ENCODE assay signal across 8 mouse cellular contexts in the genomic region with DNA sequence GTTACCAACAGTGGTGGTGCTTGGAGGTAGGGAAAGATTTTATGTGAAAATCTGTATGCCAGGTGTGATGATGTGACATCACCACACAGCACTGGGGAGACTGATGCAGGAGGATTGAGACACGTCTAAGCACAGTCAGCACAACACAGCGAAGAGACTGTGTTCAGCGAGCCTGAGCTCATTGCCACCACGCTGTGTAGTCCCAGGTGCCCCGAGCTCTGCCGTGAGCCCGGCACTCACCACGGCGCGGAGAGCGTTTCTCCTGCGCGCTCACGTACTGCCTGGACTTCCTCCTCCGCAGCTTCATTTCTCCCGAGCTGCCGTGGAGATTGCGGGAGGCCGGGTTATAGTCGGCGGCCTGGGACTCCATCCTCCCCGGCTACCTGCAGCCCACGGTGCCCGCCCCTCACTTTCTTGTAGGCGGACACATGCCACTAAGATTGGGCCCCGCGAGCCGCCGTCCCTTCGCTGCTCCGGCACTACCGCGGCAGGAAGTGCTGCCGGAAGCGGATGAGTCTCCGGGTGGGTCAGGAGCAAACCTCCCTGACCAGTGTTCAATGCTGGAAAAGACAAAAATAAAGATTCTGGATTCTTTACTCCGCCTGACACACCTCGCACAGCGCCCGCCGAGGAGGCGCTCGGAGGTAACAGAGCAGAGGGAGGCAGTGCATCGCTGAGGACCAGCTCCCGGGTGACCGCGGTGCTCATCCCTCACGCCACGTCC. TPM values are rescaled to one million over a fixed set of nuclear protein-coding genes. Genes with fewer than 3 reads are reported as not detected.
DNase-seq lines count a peak whose midpoint lies in the region; ATAC-seq and TF ChIP-seq lines count a peak whose summit lies in the region.

No protein-coding gene starts in this region.

- peak; percentile 73 for TF ChIP-seq POLR2A in testis, adult 2 months (IDR thresholded peaks at IDR 0.05; ENCODE audit: control insufficient read depth, low read depth, low read length)

- peak; percentile 47 for ATAC-seq in G1E (ENCODE audit: extremely low read depth, insufficient number of reproducible peaks, low FRiP score, poor library complexity, severe bottlenecking)
- ATAC-seq in forebrain, embryonic 15.5 days (replicated peaks), result peak; percentile 93
- ATAC-seq in neural tube, embryonic 14.5 days (ENCODE audit: low read depth), result peak; percentile 92

- H3K9ac ChIP-seq in forebrain, embryonic 15.5 days (replicated peaks), result peak overlapping the region; percentile 81
- H3K9ac ChIP-seq in neural tube, embryonic 14.5 days (replicated peaks; ENCODE audit: low read depth, low read length), result peak overlapping the region; percentile 76

- H3K27me3 ChIP-seq in G1E (ENCODE audit: insufficient read depth, low read length), result no peaks in the 10 kb centered on the region
- no peaks in the 10 kb centered on the region for H3K27me3 ChIP-seq in forebrain, embryonic 15.5 days
- H3K27me3 ChIP-seq in neural tube, embryonic 14.5 days (ENCODE audit: control insufficient read depth, insufficient read depth, low read length), result no peaks in the 10 kb centered on the region
- no peaks in the 10 kb centered on the region for H3K27me3 ChIP-seq in testis, adult 2 months (ENCODE audit: control insufficient read depth, insufficient read depth, low read length)

- H3K27ac ChIP-seq in forebrain, embryonic 15.5 days (replicated peaks), result peak overlapping the region; percentile 86
- H3K27ac ChIP-seq in neural tube, embryonic 14.5 days (ENCODE audit: low read depth, low read length), result peak overlapping the region; percentile 73
- H3K27ac ChIP-seq in testis, adult 2 months (ENCODE audit: control insufficient read depth, insufficient read depth, low read depth, low read length), result peak overlapping the region; percentile 71

- H3K36me3 ChIP-seq in G1E (replicated peaks), result peaks cover 43% of the 10 kb centered on the region
- H3K36me3 ChIP-seq in forebrain, embryonic 15.5 days, result peaks cover 4% of the 10 kb centered on the region; the same call in 1 of the 2 replicates
- no peaks in the 10 kb centered on the region; the same call in 1 of the 2 replicates for H3K36me3 ChIP-seq in neural tube, embryonic 14.5 days (ENCODE audit: control insufficient read depth, insufficient read depth, low read length)
- no peaks in the 10 kb centered on the region for H3K36me3 ChIP-seq in testis, adult 2 months (ENCODE audit: control insufficient read depth, insufficient read depth, low read length)

- H3K4me3 ChIP-seq in G1E (ENCODE audit: low read depth, low read length), result peak overlapping the region; percentile 82
- peak overlapping the region; percentile 75 for H3K4me3 ChIP-seq in forebrain, embryonic 15.5 days
- peak overlapping the region; percentile 82 for H3K4me3 ChIP-seq in neural tube, embryonic 14.5 days (ENCODE audit: low read depth, low read length)
- H3K4me3 ChIP-seq in testis, adult 2 months (ENCODE audit: control insufficient read depth, low read depth, low read length), result peak overlapping the region; percentile 96

- under 1% methylated on average over 49 of the region's 49 CpGs for WGBS in forebrain, embryonic 15.5 days
- WGBS in neural tube, embryonic 14.5 days, result under 1% methylated on average over 47 of the region's 49 CpGs

- no peak for TF ChIP-seq CTCF in G1E (IDR thresholded peaks at IDR 0.05; ENCODE audit: low read depth, low read length)
- TF ChIP-seq CTCF in testis, adult 2 months (IDR thresholded peaks at IDR 0.05; ENCODE audit: control insufficient read depth, insufficient read depth, insufficient replicate concordance, low read depth, low read length), result no peak

- no peaks in the 10 kb centered on the region for H3K9me3 ChIP-seq in G1E (replicated peaks)
- no peaks in the 10 kb centered on the region for H3K9me3 ChIP-seq in forebrain, embryonic 15.5 days
- no peaks in the 10 kb centered on the region for H3K9me3 ChIP-seq in neural tube, embryonic 14.5 days (ENCODE audit: control insufficient read depth, low read length)

- peak overlapping the region; percentile 75 for H3K4me2 ChIP-seq in forebrain, embryonic 15.5 days (replicated peaks)
- H3K4me2 ChIP-seq in neural tube, embryonic 14.5 days (ENCODE audit: low read depth, low read length), result peak overlapping the region; percentile 80

- peaks cover 33% of the 10 kb centered on the region for H3K4me1 ChIP-seq in G1E (ENCODE audit: insufficient read depth, low read depth, low read length)
- H3K4me1 ChIP-seq in forebrain, embryonic 15.5 days, result peaks cover 17% of the 10 kb centered on the region
- H3K4me1 ChIP-seq in neural tube, embryonic 14.5 days (ENCODE audit: control insufficient read depth, insufficient read depth, low read length), result peaks cover 5% of the 10 kb centered on the region
- H3K4me1 ChIP-seq in testis, adult 2 months (ENCODE audit: control insufficient read depth, insufficient read depth, low read length), result peaks cover 8% of the 10 kb centered on the region; the same call in 1 of the 2 replicates

- DNase-seq in G1E (ENCODE audit: low spot score), result peak; percentile 83
- DNase-seq in cerebellum, adult 11-12 months, result peak; percentile 91
- peak; percentile 80 for DNase-seq in heart, postnatal 25 days (ENCODE audit: low spot score)
- peak; percentile 90 to 96 for DNase-seq in layer of hippocampus, adult 18-20 months (ENCODE audit: low spot score in 2 of 2)
- peak; percentile 91 for DNase-seq in lung, adult 18-20 months

- intact Hi-C loops in heart, postnatal 25 days (cut with DNase I), result loop anchor here (2.0 kb wide), 1 partner anchor 53 kb away; no protein-coding TSS in a partner anchor

RNA-seq across cellular contexts. Expression of a gene that starts 0.8 kb away (rescaled TPM):
- total RNA-seq in G1E (2014; fragmentation: Nextera tagmentation) (42.6 and 49.1 TPM in 2 replicates), G1E (2017) (5.8 and 6.6 TPM in 2 replicates)
- polyA plus RNA-seq in G1E (2012), result 1.4 and 2.0 TPM in 2 replicates
- polyA plus RNA-seq in forebrain, embryonic 15.5 days (2015; fragmentation: Nextera tagmentation; extraction: Ambion mirVana), result 11.7 and 12.7 TPM in 2 replicates
- total RNA-seq in heart, postnatal 25 days (2021), result 1 to 10 TPM; 2.2 to 2.5 TPM
- 10 to 100 TPM; 12.7 TPM for total RNA-seq in layer of hippocampus, adult 18-20 months (2021)
- polyA plus RNA-seq in neural tube, embryonic 14.5 days (2014; fragmentation: Nextera tagmentation; extraction: Ambion mirVana), result 16.4 and 18.6 TPM in 2 replicates
- 4.9 and 5.1 TPM in 2 replicates for polyA plus RNA-seq in testis, adult 2 months (2012; rRNA removed)

RNA-seq across cellular contexts. Expression of a gene that starts 5.3 kb away (rescaled TPM):
- total RNA-seq in G1E (2014; fragmentation: Nextera tagmentation) (5.4 and 5.9 TPM in 2 replicates), G1E (2017) (50.4 and 50.7 TPM in 2 replicates)
- polyA plus RNA-seq in G1E (2012), result 6.7 and 8.2 TPM in 2 replicates
- polyA plus RNA-seq in forebrain, embryonic 15.5 days (2015; fragmentation: Nextera tagmentation; extraction: Ambion mirVana), result 1.0 and 1.2 TPM in 2 replicates
- 1 to 10 TPM; 4.2 to 4.7 TPM for total RNA-seq in heart, postnatal 25 days (2021)
- total RNA-seq in layer of hippocampus, adult 18-20 months (2021), result 10 to 100 TPM; 12.2 to 15.4 TPM
- 0.88 and 1.0 TPM in 2 replicates for polyA plus RNA-seq in neural tube, embryonic 14.5 days (2014; fragmentation: Nextera tagmentation; extraction: Ambion mirVana)
- polyA plus RNA-seq in testis, adult 2 months (2012; rRNA removed), result 13.1 and 14.8 TPM in 2 replicates

RNA-seq across cellular contexts. Expression of a gene that starts 54.2 kb away (rescaled TPM):
- 12.2 and 13.2 TPM in 2 replicates for total RNA-seq in G1E (2014; fragmentation: Nextera tagmentation)
- total RNA-seq in G1E (2017), result 12.8 and 13.1 TPM in 2 replicates
- polyA plus RNA-seq in G1E (2012), result 1.4 and 2.0 TPM in 2 replicates
- 46.5 and 47.5 TPM in 2 replicates for polyA plus RNA-seq in forebrain, embryonic 15.5 days (2015; fragmentation: Nextera tagmentation; extraction: Ambion mirVana)
- total RNA-seq in heart, postnatal 25 days (2021), result 10 to 100 TPM; 72.3 to 82.8 TPM
- 100 to 1,000 TPM; 149 to 152 TPM for total RNA-seq in layer of hippocampus, adult 18-20 months (2021)
- polyA plus RNA-seq in neural tube, embryonic 14.5 days (2014; fragmentation: Nextera tagmentation; extraction: Ambion mirVana), result 33.8 and 47.7 TPM in 2 replicates
- 30.0 and 38.9 TPM in 2 replicates for polyA plus RNA-seq in testis, adult 2 months (2012; rRNA removed)

RNA-seq across cellular contexts. Expression of a gene that starts 54.2 kb away (rescaled TPM):
- total RNA-seq in G1E (2014; fragmentation: Nextera tagmentation) (26.4 and 30.3 TPM in 2 replicates), G1E (2017) (17.7 and 17.9 TPM in 2 replicates)
- polyA plus RNA-seq in G1E (2012), result 0.51 and 1.2 TPM in 2 replicates
- polyA plus RNA-seq in forebrain, embryonic 15.5 days (2015; fragmentation: Nextera tagmentation; extraction: Ambion mirVana), result 21.5 and 23.8 TPM in 2 replicates
- 1 to 10 TPM; 6.9 to 7.8 TPM for total RNA-seq in heart, postnatal 25 days (2021)
- 10 to 100 TPM; 12.4 to 12.6 TPM for total RNA-seq in layer of hippocampus, adult 18-20 months (2021)
- polyA plus RNA-seq in neural tube, embryonic 14.5 days (2014; fragmentation: Nextera tagmentation; extraction: Ambion mirVana), result 22.1 and 25.1 TPM in 2 replicates
- 250 and 293 TPM in 2 replicates for polyA plus RNA-seq in testis, adult 2 months (2012; rRNA removed)

Comparison
In these comparisons a context has a peak if more than half of its experiments do, and no peak if none do; other contexts are left out.
1. Peak in every context shown above with its lines: DNase-seq, ATAC-seq, H3K4me3 ChIP-seq and H3K27ac ChIP-seq.
2. RNA of a gene that starts 54.2 kb away (polyA plus RNA-seq): 46.5 to 47.5 TPM in forebrain, embryonic 15.5 days, 30.0 to 38.9 TPM in testis, adult 2 months and 33.8 to 47.7 TPM in neural tube, embryonic 14.5 days; 1.4 to 2.0 TPM in G1E; every median in the first group is over 10 times any median in the second.